Mouse (Mus musculus) midbrain, embryonic 10.5 days (tissue): ENCODE measurements at regions not wholly inside any gene's neighbourhood (a gene's known extent, or its start where the extent isn't known, plus 50 kb on each side); places are given as distances from the start of the nearest gene placed in this dataset.
A peak's percentile ranks its signal among the peaks of the same experiment; 100 is the strongest.

Source experiments
- DNase-seq: peaks from one replicate; pipeline ENCODE4 v3.0.0-alpha.2; 2017; ENCODE audit warnings: low spot score
- H3K27ac ChIP-seq: fragments of 300-500 bp; sonication (generic); replicated peaks from 2 replicates; pipeline ENCODE4 v1.5.1; 2016; ENCODE audit warnings: mild to moderate bottlenecking
- H3K27me3 ChIP-seq: fragments of 300-500 bp; sonication (generic); 2 replicates; pipeline ENCODE4 v1.6.1; 2016; ENCODE audit warnings: low read depth, mild to moderate bottlenecking; ENCODE audit not compliant: poor library complexity, severe bottlenecking
- H3K36me3 ChIP-seq: fragments of 300-500 bp; sonication (generic); 2 replicates; pipeline ENCODE4 v1.6.1; 2016; ENCODE audit warnings: mild to moderate bottlenecking, moderate library complexity
- H3K4me1 ChIP-seq: fragments of 300-500 bp; sonication (generic); 2 replicates; pipeline ENCODE4 v1.6.1; 2016
- H3K4me3 ChIP-seq: fragments of 300-500 bp; sonication (generic); 2 replicates; pipeline ENCODE4 v1.5.1; 2016; ENCODE audit warnings: mild to moderate bottlenecking, moderate library complexity
- H3K9me3 ChIP-seq: fragments of 300-500 bp; sonication (generic); replicated peaks from 2 replicates; pipeline ENCODE4 v1.6.1; 2016; ENCODE audit warnings: mild to moderate bottlenecking
- WGBS: fragments of 180-500 bp; shearing (Covaris S2); methylation state at CpG from one replicate; pipeline ENCODE4 v1.1.7; 2016; 5-methylcytosine and 5-hydroxymethylcytosine counted together

- 0 out of 2 replicates have a peak overlapping the region, but pooled peaks have one; percentile 19 for H3K27ac ChIP-seq
- H3K36me3 ChIP-seq, result no peaks in the 10 kb centered on the region
- 77% methylated on average over 5 of the region's 5 CpGs for WGBS
- no peaks in the 10 kb centered on the region for H3K9me3 ChIP-seq
- H3K4me1 ChIP-seq, result peaks cover 50% of the 10 kb centered on the region
- peaks cover 31% of the 10 kb centered on the region for H3K27me3 ChIP-seq
- DNase-seq, result no peak
- no peak overlapping the region for H3K4me3 ChIP-seq
Observed at GRCm38 (mm10) chr8:89783311-89783710, 564.8 kb downstream of the Tox3 start.

- no peaks in the 10 kb centered on the region for H3K27me3 ChIP-seq
- no peak for DNase-seq
- no peak overlapping the region for H3K4me3 ChIP-seq
- H3K4me1 ChIP-seq, result no peaks in the 10 kb centered on the region
- no peaks in the 10 kb centered on the region for H3K36me3 ChIP-seq
- H3K9me3 ChIP-seq, result no peaks in the 10 kb centered on the region
- no peak overlapping the region for H3K27ac ChIP-seq
- 72% methylated on average over 4 of the region's 4 CpGs for WGBS
Observed at GRCm38 (mm10) chr8:89766387-89766786, 581.8 kb downstream of the Tox3 start.

- no peaks in the 10 kb centered on the region for H3K9me3 ChIP-seq
- H3K4me1 ChIP-seq, result no peaks in the 10 kb centered on the region
- no peak for DNase-seq
- H3K27ac ChIP-seq, result no peak overlapping the region
- no peaks in the 10 kb centered on the region for H3K27me3 ChIP-seq
- H3K4me3 ChIP-seq, result no peak overlapping the region
- H3K36me3 ChIP-seq, result no peaks in the 10 kb centered on the region
- WGBS, result 93% methylated on average over 5 of the region's 5 CpGs
Observed at GRCm38 (mm10) chr8:89759531-89759930, 588.6 kb downstream of the Tox3 start.

- Histone ChIP-seq H3K4me3 (no peak overlapping the region), H3K4me1 (no peaks in the 10 kb centered on the region), H3K9me3 (no peaks in the 10 kb centered on the region), H3K27ac (no peak overlapping the region), H3K27me3 (no peaks in the 10 kb centered on the region), H3K36me3 (no peaks in the 10 kb centered on the region)
- DNase-seq, result no peak
- 82% methylated on average over 10 of the region's 10 CpGs for WGBS
Observed at GRCm38 (mm10) chr8:89758695-89759094, 589.4 kb downstream of the Tox3 start.

- Histone ChIP-seq H3K27me3 (no peaks in the 10 kb centered on the region), H3K4me3 (no peak overlapping the region), H3K4me1 (no peaks in the 10 kb centered on the region), H3K9me3 (no peaks in the 10 kb centered on the region), H3K36me3 (no peaks in the 10 kb centered on the region), H3K27ac (no peak overlapping the region)
- 75% methylated on average over 3 of the region's 3 CpGs for WGBS
- DNase-seq, result no peak
Observed at GRCm38 (mm10) chr8:89755951-89756350, 592.2 kb downstream of the Tox3 start.

GRCm38 (mm10) chr8:89751201-89751600, 596.9 kb downstream of the Tox3 start:
- WGBS, result 93% methylated on average over 3 of the region's 3 CpGs
- H3K27ac ChIP-seq, result no peak overlapping the region
- H3K4me1 ChIP-seq, result no peaks in the 10 kb centered on the region
- H3K9me3 ChIP-seq, result no peaks in the 10 kb centered on the region
- no peaks in the 10 kb centered on the region for H3K36me3 ChIP-seq
- DNase-seq, result no peak
- H3K27me3 ChIP-seq, result no peaks in the 10 kb centered on the region
- H3K4me3 ChIP-seq, result no peak overlapping the region

- Histone ChIP-seq H3K9me3 (no peaks in the 10 kb centered on the region), H3K36me3 (no peaks in the 10 kb centered on the region), H3K27me3 (no peaks in the 10 kb centered on the region), H3K27ac (no peak overlapping the region), H3K4me1 (no peaks in the 10 kb centered on the region), H3K4me3 (no peak overlapping the region)
- no peak for DNase-seq
- WGBS, result 83% methylated on average over 4 of the region's 4 CpGs
Observed at GRCm38 (mm10) chr8:89747726-89748125, 600.4 kb downstream of the Tox3 start.

GRCm38 (mm10) chr8:89744267-89745028, 603.7 kb downstream of the Tox3 start:
- no peaks in the 10 kb centered on the region for H3K9me3 ChIP-seq
- 0 out of 2 replicates have a peak overlapping the region, but pooled peaks have one; percentile 23 for H3K27ac ChIP-seq
- no peaks in the 10 kb centered on the region for H3K4me1 ChIP-seq
- no peaks in the 10 kb centered on the region for H3K27me3 ChIP-seq
- 88% methylated on average over 11 of the region's 11 CpGs for WGBS
- H3K4me3 ChIP-seq, result no peak overlapping the region
- DNase-seq, result no peak
- no peaks in the 10 kb centered on the region for H3K36me3 ChIP-seq

GRCm38 (mm10) chr8:89738657-89739056, 609.5 kb downstream of the Tox3 start:
- 98% methylated on average over 3 of the region's 3 CpGs for WGBS
- H3K36me3 ChIP-seq, result no peaks in the 10 kb centered on the region
- H3K4me3 ChIP-seq, result no peak overlapping the region
- no peaks in the 10 kb centered on the region for H3K27me3 ChIP-seq
- H3K4me1 ChIP-seq, result no peaks in the 10 kb centered on the region
- DNase-seq, result no peak
- no peaks in the 10 kb centered on the region for H3K9me3 ChIP-seq
- H3K27ac ChIP-seq, result no peak overlapping the region

- Histone ChIP-seq H3K4me3 (no peak overlapping the region), H3K4me1 (no peaks in the 10 kb centered on the region), H3K27me3 (no peaks in the 10 kb centered on the region), H3K36me3 (no peaks in the 10 kb centered on the region), H3K9me3 (no peaks in the 10 kb centered on the region), H3K27ac (no peak overlapping the region)
- 80% methylated on average over 1 of the region's 1 CpGs for WGBS
- DNase-seq, result no peak
Observed at GRCm38 (mm10) chr8:89737636-89738035, 610.5 kb downstream of the Tox3 start.

GRCm38 (mm10) chr8:89727252-89727651, 620.9 kb downstream of the Tox3 start:
- no peaks in the 10 kb centered on the region for H3K9me3 ChIP-seq
- no peak overlapping the region for H3K4me3 ChIP-seq
- H3K27ac ChIP-seq, result no peak overlapping the region
- no peak for DNase-seq
- H3K4me1 ChIP-seq, result no peaks in the 10 kb centered on the region
- H3K27me3 ChIP-seq, result no peaks in the 10 kb centered on the region
- 96% methylated on average over 6 of the region's 6 CpGs for WGBS
- no peaks in the 10 kb centered on the region for H3K36me3 ChIP-seq

- DNase-seq, result no peak
- WGBS, result 86% methylated on average over 5 of the region's 5 CpGs
Observed at GRCm38 (mm10) chr8:89721684-89722305, 626.3 kb downstream of the Tox3 start.

GRCm38 (mm10) chr8:89713880-89714279, 634.3 kb downstream of the Tox3 start:
- 79% methylated on average over 6 of the region's 6 CpGs for WGBS
- Histone ChIP-seq H3K27ac (no peak overlapping the region), H3K4me3 (no peak overlapping the region)

More at GRCm38 (mm10) chr8:89721684-89722305, 626.3 kb downstream of the Tox3 start:
- Histone ChIP-seq H3K27ac (no peak overlapping the region), H3K36me3 (no peaks in the 10 kb centered on the region), H3K4me3 (no peak overlapping the region), H3K9me3 (no peaks in the 10 kb centered on the region), H3K4me1 (no peaks in the 10 kb centered on the region), H3K27me3 (no peaks in the 10 kb centered on the region)

More at GRCm38 (mm10) chr8:89713880-89714279, 634.3 kb downstream of the Tox3 start:
- Histone ChIP-seq H3K36me3 (no peaks in the 10 kb centered on the region), H3K4me1 (no peaks in the 10 kb centered on the region), H3K27me3 (no peaks in the 10 kb centered on the region), H3K9me3 (no peaks in the 10 kb centered on the region)
- DNase-seq, result no peak
